Mouse (Mus musculus) myocyte (in vitro differentiated cells): Measurements from ENCODE around the gene Pdzd2.

ENCODE experiments used
- CEBPB ChIP-seq: IDR thresholded peaks from 2 replicates; pipeline ENCODE4 v1.6.1; 2011; ENCODE audit warnings: mild to moderate bottlenecking, moderate library complexity; ENCODE audit not compliant: poor library complexity, insufficient read depth, severe bottlenecking
- MAX ChIP-seq: IDR thresholded peaks from one replicate; pipeline ENCODE4 v1.6.1; 2011; ENCODE audit warnings: low read depth, mild to moderate bottlenecking, control low read depth
- POLR2A ChIP-seq: IDR thresholded peaks from one replicate; pipeline ENCODE4 v1.6.1; 2011; ENCODE audit warnings: low read depth, mild to moderate bottlenecking, control low read depth, moderate library complexity; ENCODE audit not compliant: insufficient read length
- POLR2AphosphoS2 ChIP-seq: IDR thresholded peaks from one replicate; pipeline ENCODE4 v1.6.1; 2011; ENCODE audit warnings: low read depth, control low read depth; ENCODE audit not compliant: insufficient read length
- USF1 ChIP-seq: IDR thresholded peaks from one replicate; pipeline ENCODE4 v1.6.1; 2011; ENCODE audit warnings: low read depth, mild to moderate bottlenecking, control low read depth, moderate library complexity

- TF ChIP-seq CEBPB (no peak), MAX (no peak), POLR2A (no peak), USF1 (no peak), POLR2AphosphoS2 (no peak)
Measured at GRCm38 (mm10) chr15:12612944-12613675, 126.6 kb downstream of the Pdzd2 start.
